Mouse (Mus musculus) lung, adult 2 months (tissue): ENCODE measurements at regions not wholly inside any gene's neighbourhood (a gene's known extent, or its start where the extent isn't known, plus 50 kb on each side); places are given as distances from the start of the nearest gene placed in this dataset.

Experiments
- CTCF ChIP-seq: fragments of 200-500 bp; IDR thresholded peaks from 2 replicates; pipeline ENCODE4 v1.5.1; 2011; ENCODE audit warnings: mild to moderate bottlenecking, low read length, control low read depth; ENCODE audit not compliant: insufficient read depth
- POLR2A ChIP-seq: fragments of 200-500 bp; IDR thresholded peaks from 2 replicates; pipeline ENCODE4 v1.6.1; 2011; ENCODE audit warnings: low read depth, mild to moderate bottlenecking, control low read depth, low read length, borderline replicate concordance; ENCODE audit errors: extremely low read depth

DNA sequence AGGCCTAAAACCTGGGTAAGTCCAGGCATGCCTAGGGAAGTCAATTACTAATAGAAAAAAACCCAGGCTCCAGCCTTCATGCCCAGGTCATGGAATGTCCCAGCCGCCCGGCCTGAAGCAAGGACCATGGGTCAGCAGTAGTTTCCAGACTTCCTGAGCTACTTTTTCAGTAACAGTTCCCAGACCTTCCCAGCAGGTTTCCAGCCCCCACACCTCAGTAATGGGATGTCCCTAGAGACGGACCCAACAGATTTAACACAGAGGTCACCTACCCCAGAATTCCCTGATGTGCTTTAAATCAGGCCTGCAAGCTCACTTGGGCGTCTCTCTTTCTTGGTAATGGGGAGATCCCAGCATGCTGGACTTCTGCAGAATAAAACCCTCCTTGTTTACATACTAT lies 65.2 kb upstream of the Rpl34 start:
- TF ChIP-seq CTCF: no peak
- TF ChIP-seq POLR2A: no peak
